Mouse (Mus musculus) liver, postnatal 0 days (tissue): ENCODE measurements at regions not wholly inside any gene's neighbourhood (a gene's known extent, or its start where the extent isn't known, plus 50 kb on each side); places are given as distances from the start of the nearest gene placed in this dataset.

Source experiments
- CTCF ChIP-seq: sonication (generic); IDR thresholded peaks from 2 replicates; pipeline ENCODE4 v1.5.1; 2016; ENCODE audit warnings: antibody characterized with exemption, low read depth
- EP300 ChIP-seq: IDR thresholded peaks from 2 replicates; pipeline ENCODE4 v1.6.1; 2016; ENCODE audit warnings: antibody characterized with exemption, low read depth, mild to moderate bottlenecking

- TF ChIP-seq EP300, result no peak
- no peak for TF ChIP-seq CTCF
Measured at GRCm38 (mm10) chr11:63281839-63282238, 153.1 kb downstream of the Pmp22 start.
